In genomic region chr11:11821387-11821975, GRCm38 (mm10) we compare ENCODE assay signal across 8 mouse cellular contexts. TPM values are rescaled to one million over a fixed set of nuclear protein-coding genes. Genes with fewer than 3 reads are reported as not detected.
A peak's percentile ranks its signal among the peaks of the same experiment; 100 is the strongest.
DNase-seq lines count a peak whose midpoint lies in the region; ATAC-seq and TF ChIP-seq lines count a peak whose summit lies in the region.

No protein-coding gene starts in this region.

- no peaks in the 10 kb centered on the region for H3K9me3 ChIP-seq in kidney, embryonic 15.5 days (replicated peaks)
- H3K9me3 ChIP-seq in liver, embryonic 14.5 days (ENCODE audit: control insufficient read depth, low read length), result no peaks in the 10 kb centered on the region
- H3K9me3 ChIP-seq in stomach, embryonic 14.5 days (ENCODE audit: control insufficient read depth, low read depth, low read length), result no peaks in the 10 kb centered on the region

- ATAC-seq in kidney, embryonic 15.5 days (replicated peaks; ENCODE audit: low FRiP score), result peak; percentile 87
- ATAC-seq in liver, embryonic 14.5 days (ENCODE audit: insufficient read depth), result no peak
- peak; percentile 75 for ATAC-seq in stomach, embryonic 14.5 days (ENCODE audit: insufficient number of reproducible peaks, insufficient read depth, low FRiP score, low read depth)
- no peak for ATAC-seq in CD4-positive, CD25-positive, alpha-beta regulatory T cell, adult 4 months

- H3K4me3 ChIP-seq in kidney, embryonic 15.5 days (replicated peaks), result no peak overlapping the region
- H3K4me3 ChIP-seq in liver, embryonic 14.5 days (ENCODE audit: insufficient read depth in 1 of 2, low read depth in 2 of 2, low read length in 2 of 2), result no peak overlapping the region
- no peak overlapping the region for H3K4me3 ChIP-seq in stomach, embryonic 14.5 days (ENCODE audit: low read depth, low read length)

- H3K4me2 ChIP-seq in kidney, embryonic 15.5 days, result peak overlapping the region; percentile 30
- H3K4me2 ChIP-seq in liver, embryonic 14.5 days (ENCODE audit: low read depth), result peak overlapping the region; percentile 52
- H3K4me2 ChIP-seq in stomach, embryonic 14.5 days (replicated peaks; ENCODE audit: low read depth, low read length), result no peak overlapping the region

- TF ChIP-seq CTCF in liver, embryonic 14.5 days (IDR thresholded peaks at IDR 0.05; ENCODE audit: low read depth), result no peak

- H3K9ac ChIP-seq in kidney, embryonic 15.5 days, result peak overlapping the region; percentile 21; the same call in 1 of the 2 replicates
- peak overlapping the region; percentile 55 for H3K9ac ChIP-seq in liver, embryonic 14.5 days (replicated peaks)
- H3K9ac ChIP-seq in stomach, embryonic 14.5 days (replicated peaks; ENCODE audit: low read depth, low read length), result no peak overlapping the region

- H3K27ac ChIP-seq in kidney, embryonic 15.5 days, result peak overlapping the region; percentile 94
- peak overlapping the region; percentile 66 for H3K27ac ChIP-seq in liver, embryonic 14.5 days
- peak overlapping the region; percentile 84 for H3K27ac ChIP-seq in stomach, embryonic 14.5 days (ENCODE audit: low read length)

- peaks cover 46% of the 10 kb centered on the region for H3K4me1 ChIP-seq in kidney, embryonic 15.5 days
- peaks cover 50 to 56% of the 10 kb centered on the region in 2 experiments for H3K4me1 ChIP-seq in liver, embryonic 14.5 days (replicated peaks; ENCODE audit: control insufficient read depth in 2 of 2, insufficient read depth in 2 of 2, low read length in 1 of 2)
- peaks cover 27% of the 10 kb centered on the region for H3K4me1 ChIP-seq in stomach, embryonic 14.5 days (ENCODE audit: control insufficient read depth, insufficient read depth, low read length)

- TF ChIP-seq EP300 in liver, embryonic 14.5 days (IDR thresholded peaks at IDR 0.05; ENCODE audit: low read depth), result no peak

- 6% methylated on average over 14 of the region's 16 CpGs for WGBS in kidney, embryonic 15.5 days
- WGBS in liver, embryonic 14.5 days (ENCODE audit: insufficient replicate concordance), result 28% methylated on average over 16 of the region's 16 CpGs
- WGBS in stomach, embryonic 14.5 days, result 6% methylated on average over 16 of the region's 16 CpGs

- H3K36me3 ChIP-seq in kidney, embryonic 15.5 days, result no peaks in the 10 kb centered on the region
- H3K36me3 ChIP-seq in liver, embryonic 14.5 days (replicated peaks; ENCODE audit: control insufficient read depth, insufficient read depth, low read depth), result no peaks in the 10 kb centered on the region
- H3K36me3 ChIP-seq in stomach, embryonic 14.5 days (ENCODE audit: control insufficient read depth, insufficient read depth, low read length), result no peaks in the 10 kb centered on the region

- H3K27me3 ChIP-seq in kidney, embryonic 15.5 days, result no peaks in the 10 kb centered on the region
- no peaks in the 10 kb centered on the region; the same call in 1 of the 2 replicates for H3K27me3 ChIP-seq in liver, embryonic 14.5 days (ENCODE audit: control insufficient read depth, insufficient read depth, low read length)
- no peaks in the 10 kb centered on the region for H3K27me3 ChIP-seq in stomach, embryonic 14.5 days (ENCODE audit: control insufficient read depth, insufficient read depth, low read length)

- no peak for DNase-seq in kidney, adult 11 months
- DNase-seq in embryo, embryonic 11 days, result peak; percentile 96
- peak; percentile 70 for DNase-seq in heart, postnatal 4 days
- no peak for DNase-seq in liver, embryonic 14.5 days (ENCODE audit: low read depth in 3 of 3, low spot score in 3 of 3)
- no peak for DNase-seq in urinary bladder, adult 18-20 months (ENCODE audit: low spot score in 2 of 2)

RNA-seq across cellular contexts. Expression of gene Fignl1, which starts 12.7 kb away (rescaled TPM):
- 66.0 and 70.0 TPM in 2 replicates for polyA plus RNA-seq in kidney, embryonic 15.5 days (2015; fragmentation: Nextera tagmentation; extraction: Ambion mirVana)
- total RNA-seq in heart, postnatal 4 days (2021), result 10 to 100 TPM; 18.7 to 19.9 TPM
- 23.2 and 32.2 TPM in 2 replicates for polyA plus RNA-seq in liver, embryonic 14.5 days (2012; rRNA removed)
- 102 and 110 TPM in 2 replicates for polyA plus RNA-seq in liver, embryonic 14.5 days (2014; fragmentation: Nextera tagmentation; extraction: Ambion mirVana)
- 52.6 and 56.5 TPM in 2 replicates for polyA plus RNA-seq in stomach, embryonic 14.5 days (2014; fragmentation: Nextera tagmentation; extraction: Ambion mirVana)
- polyA plus RNA-seq in CD4-positive, CD25-positive, alpha-beta regulatory T cell, adult 4 months (2017; shearing (Covaris generic)), result 10 to 100 TPM in 1 of 2 experiments, 1 to 10 TPM in 1; 8.3 to 13.4 TPM

Comparison
In these comparisons a context has a peak if more than half of its experiments do, and no peak if none do; other contexts are left out.
1. ATAC-seq: peak in kidney, embryonic 15.5 days (single experiment) and stomach, embryonic 14.5 days (single experiment); none in liver, embryonic 14.5 days (single experiment) and CD4-positive, CD25-positive, alpha-beta regulatory T cell, adult 4 months (single experiment).
2. DNase-seq: peak in embryo, embryonic 11 days (single experiment) and heart, postnatal 4 days (single experiment); none in kidney, adult 11 months (single experiment), liver, embryonic 14.5 days (0 of 3) and urinary bladder, adult 18-20 months (0 of 2).
3. Peak in every context shown above with its lines, with median percentiles within 50 percentile points of each other: H3K27ac ChIP-seq.